Mouse (Mus musculus) CH12.LX (cell line): ENCODE results near the gene Cxcl1.

ENCODE experiments used
- CHD1 ChIP-seq: IDR thresholded peaks from 2 replicates; pipeline ENCODE4 v1.6.1; 2012; ENCODE audit warnings: low read depth, low read length, improper control_type of control experiment, inconsistent platforms
- CTCF ChIP-seq, 2 experiments: IDR thresholded peaks in 1 of 2; conservative IDR thresholded peaks in 1 of 2; 2 replicates each; pipeline ENCODE4 v1.5.1; 2011 to 2012; ENCODE audit warnings: low read depth in 2 of 2, low read length in 2 of 2, improper control_type of control experiment in 1 of 2, inconsistent platforms in 1 of 2, mild to moderate bottlenecking in 1 of 2, moderate library complexity in 1 of 2
- E2F4 ChIP-seq: IDR thresholded peaks from 2 replicates; pipeline ENCODE4 v1.6.1; 2011; ENCODE audit warnings: low read depth, low read length, improper control_type of control experiment; ENCODE audit not compliant: insufficient replicate concordance
- IRF4 ChIP-seq: IDR thresholded peaks from 2 replicates; pipeline ENCODE4 v1.6.1; 2014; ENCODE audit warnings: low read depth, mild to moderate bottlenecking, inconsistent platforms, low read length, improper control_type of control experiment
- JUN ChIP-seq: IDR thresholded peaks from 2 replicates; pipeline ENCODE4 v1.6.1; 2011; ENCODE audit warnings: low read depth, mild to moderate bottlenecking, low read length, improper control_type of control experiment, moderate library complexity; ENCODE audit not compliant: insufficient read depth
- JUND ChIP-seq: conservative IDR thresholded peaks from 2 replicates; pipeline ENCODE4 v1.6.1; 2011; ENCODE audit warnings: low read depth, low read length, improper control_type of control experiment
- MAFK ChIP-seq: IDR thresholded peaks from 2 replicates; pipeline ENCODE4 v1.6.1; 2011; ENCODE audit warnings: low read length, improper control_type of control experiment; ENCODE audit not compliant: insufficient replicate concordance
- MEF2A ChIP-seq: IDR thresholded peaks from 2 replicates; pipeline ENCODE4 v1.6.1; 2014; ENCODE audit warnings: low read depth, mild to moderate bottlenecking, inconsistent platforms, low read length, improper control_type of control experiment, borderline replicate concordance
- MYC ChIP-seq: IDR thresholded peaks from 2 replicates; pipeline ENCODE4 v1.6.1; 2011; ENCODE audit warnings: low read depth, mild to moderate bottlenecking, improper control_type of control experiment, low read length
- PAX5 ChIP-seq: IDR thresholded peaks from 2 replicates; pipeline ENCODE4 v1.6.1; 2012; ENCODE audit warnings: low read length, inconsistent platforms, mixed read lengths
- POLR2A ChIP-seq: IDR thresholded peaks from 2 replicates; pipeline ENCODE4 v1.6.1; 2011; ENCODE audit warnings: low read depth, mild to moderate bottlenecking, improper control_type of control experiment, low read length
- SIN3A ChIP-seq: IDR thresholded peaks from 2 replicates; pipeline ENCODE4 v1.6.1; 2012; ENCODE audit warnings: low read length, improper control_type of control experiment, inconsistent platforms
- UBTF ChIP-seq: IDR thresholded peaks from 2 replicates; pipeline ENCODE4 v1.6.1; 2012; ENCODE audit warnings: low read depth, mild to moderate bottlenecking, inconsistent platforms, low read length, improper control_type of control experiment, moderate library complexity
- ZNF384 ChIP-seq: IDR thresholded peaks from 2 replicates; pipeline ENCODE4 v1.6.1; 2012; ENCODE audit warnings: low read depth, low read length, improper control_type of control experiment, inconsistent platforms

DNA sequence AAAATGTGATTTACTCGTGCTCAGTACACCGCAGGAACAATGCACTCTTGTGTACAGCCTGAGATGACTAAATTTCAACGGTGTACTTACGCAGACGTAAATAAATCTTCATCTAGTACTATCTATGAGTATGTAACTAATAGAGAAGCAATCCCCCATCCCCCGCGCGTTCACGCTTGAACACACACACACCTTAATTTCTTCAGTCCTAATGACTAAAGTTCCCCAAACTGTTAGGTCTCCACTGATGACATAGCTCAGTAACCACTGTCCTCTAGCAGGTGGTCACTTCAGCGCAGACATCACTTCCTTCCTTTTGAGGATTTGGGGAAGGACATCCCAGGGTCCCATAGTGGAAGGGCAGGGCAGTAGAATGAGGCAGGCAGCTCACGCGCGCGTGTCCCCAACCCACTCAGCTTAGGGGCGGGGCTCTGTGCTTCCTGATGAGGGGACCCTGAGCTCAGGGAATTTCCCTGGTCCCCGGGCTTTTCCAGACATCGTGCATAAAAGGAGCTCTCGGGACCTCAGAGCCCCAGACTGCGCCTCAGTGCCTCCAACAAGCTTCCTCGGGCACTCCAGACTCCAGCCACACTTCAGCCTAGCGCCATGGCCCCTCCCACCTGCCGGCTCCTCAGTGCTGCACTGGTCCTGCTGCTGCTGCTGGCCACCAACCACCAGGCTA is 12.4 kb downstream of the Cxcl1 start, which contains the start of gene Cxcl2:
- no peak for TF ChIP-seq ZNF384
- TF ChIP-seq CTCF (conservative IDR thresholded peaks at IDR 0.05 in 1 of 2, IDR thresholded peaks at IDR 0.05 in 1 of 2; ENCODE audit: low read depth in 2 of 2, low read length in 2 of 2) = no peak
- TF ChIP-seq JUN = no peak
- TF ChIP-seq IRF4 = no peak
- TF ChIP-seq POLR2A = no peak
- no peak for TF ChIP-seq SIN3A
- no peak for TF ChIP-seq MYC
- TF ChIP-seq PAX5 = no peak
- no peak for TF ChIP-seq JUND
- TF ChIP-seq UBTF = no peak
- no peak for TF ChIP-seq E2F4
- no peak for TF ChIP-seq MEF2A
- no peak for TF ChIP-seq MAFK
- TF ChIP-seq CHD1 = no peak
